Mouse (Mus musculus) testis, adult 2 months (tissue): ENCODE results near the gene Btn1a1.

ENCODE experiments used
- CTCF ChIP-seq: fragments of 200-500 bp; IDR thresholded peaks from 2 replicates; pipeline ENCODE4 v1.5.1; 2012; ENCODE audit warnings: low read depth, mild to moderate bottlenecking, inconsistent platforms, low read length, moderate library complexity; ENCODE audit not compliant: control insufficient read depth, insufficient read depth, insufficient replicate concordance
- POLR2A ChIP-seq: fragments of 200-500 bp; IDR thresholded peaks from 2 replicates; pipeline ENCODE4 v1.6.1; 2012; ENCODE audit warnings: low read depth, mild to moderate bottlenecking, inconsistent platforms, low read length, moderate library complexity; ENCODE audit not compliant: control insufficient read depth

- TF ChIP-seq POLR2A (no peak), CTCF (no peak)
Observed at GRCm38 (mm10) chr13:23490863-23491262, 25.2 kb upstream of the Btn1a1 start.
